Mouse (Mus musculus) thymus, adult 18-20 months (tissue): ENCODE measurements around the gene Ap1g1.
A peak's percentile ranks its signal among the peaks of the same experiment; 100 is the strongest.

Experiments
- DNase-seq, 2 experiments: peaks; one replicate each; pipeline ENCODE4 v3.0.0; 2022; ENCODE audit warnings: mixed read lengths in 2 of 2

Ap1g1 gene

GRCm38 (mm10) chr8:109790938-109791337, 12.6 kb downstream of the Ap1g1 start:
- no peak for DNase-seq

DNA sequence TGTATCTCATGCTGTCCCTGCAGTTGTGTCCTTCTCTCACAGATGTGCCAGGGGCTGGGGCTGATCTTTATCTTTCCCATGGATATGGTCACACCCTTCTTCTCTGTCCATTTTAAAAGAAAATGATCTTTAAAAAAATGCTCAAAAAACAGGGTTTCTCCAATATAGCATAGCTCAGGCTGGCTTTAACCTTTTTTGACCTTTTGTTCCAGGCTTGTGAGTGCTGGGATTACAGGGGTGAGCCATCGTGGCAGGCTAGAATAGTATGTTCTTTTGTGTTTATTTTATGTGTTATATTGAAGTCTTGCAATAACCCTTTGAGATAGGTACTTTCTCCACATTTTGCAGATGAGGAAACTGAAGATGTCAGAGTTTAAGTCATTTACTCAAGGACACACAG, 16.8 kb downstream of the Ap1g1 start:
- DNase-seq = no peak

GRCm38 (mm10) chr8:109798721-109799120, 20.4 kb downstream of the Ap1g1 start:
- DNase-seq = no peak

GRCm38 (mm10) chr8:109799245-109799644, 20.9 kb downstream of the Ap1g1 start:
- no peak for DNase-seq

- DNase-seq = no peak
Measured at GRCm38 (mm10) chr8:109800325-109800724, 22.0 kb downstream of the Ap1g1 start.

GRCm38 (mm10) chr8:109803211-109803610, 24.9 kb downstream of the Ap1g1 start:
- no peak for DNase-seq

GRCm38 (mm10) chr8:109803801-109804200, 25.4 kb downstream of the Ap1g1 start:
- DNase-seq = no peak

GRCm38 (mm10) chr8:109806522-109806921, 28.2 kb downstream of the Ap1g1 start:
- DNase-seq = no peak

DNA sequence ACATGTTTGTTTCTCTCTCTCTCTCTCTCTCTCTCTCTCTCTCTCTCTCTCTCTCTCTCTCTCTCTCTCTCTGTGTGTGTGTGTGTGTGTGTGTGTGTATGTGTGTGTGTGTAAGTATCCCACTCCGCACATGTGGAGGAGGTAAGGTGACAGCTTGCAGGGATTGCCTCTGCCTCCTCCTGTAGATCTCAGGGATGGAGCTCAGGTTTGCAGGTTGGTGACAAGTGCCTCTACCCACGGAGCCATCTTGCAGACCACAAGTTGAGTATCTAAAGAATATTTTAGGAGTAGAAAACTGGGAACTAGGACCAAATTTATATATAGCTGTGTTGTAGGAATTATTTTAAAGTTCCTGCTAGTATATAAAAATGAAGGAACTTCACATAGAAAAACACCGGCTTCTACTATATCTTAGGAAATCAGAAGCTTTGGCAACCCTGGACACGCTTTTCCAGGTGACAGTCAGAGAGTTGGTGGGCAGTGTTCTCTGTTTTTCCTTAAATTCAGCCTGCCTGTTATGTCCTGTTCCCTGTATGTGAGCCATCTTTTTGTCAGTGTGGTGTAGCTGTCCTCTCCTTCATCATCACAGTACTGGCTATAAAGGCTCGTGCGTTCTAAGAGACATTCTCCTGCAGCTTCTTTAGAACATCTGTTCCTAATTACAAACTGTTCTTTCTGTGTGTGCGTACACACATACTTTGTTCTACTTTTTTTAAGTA, 29.2 kb downstream of the Ap1g1 start:
- no peak for DNase-seq

- DNase-seq = no peak
Measured at GRCm38 (mm10) chr8:109808120-109808447, 29.7 kb downstream of the Ap1g1 start.

- DNase-seq = no peak
Measured at GRCm38 (mm10) chr8:109810434-109810833, 32.1 kb downstream of the Ap1g1 start.

GRCm38 (mm10) chr8:109815268-109815667, 36.9 kb downstream of the Ap1g1 start:
- no peak for DNase-seq

GRCm38 (mm10) chr8:109817933-109818332, 39.6 kb downstream of the Ap1g1 start:
- no peak for DNase-seq

DNA sequence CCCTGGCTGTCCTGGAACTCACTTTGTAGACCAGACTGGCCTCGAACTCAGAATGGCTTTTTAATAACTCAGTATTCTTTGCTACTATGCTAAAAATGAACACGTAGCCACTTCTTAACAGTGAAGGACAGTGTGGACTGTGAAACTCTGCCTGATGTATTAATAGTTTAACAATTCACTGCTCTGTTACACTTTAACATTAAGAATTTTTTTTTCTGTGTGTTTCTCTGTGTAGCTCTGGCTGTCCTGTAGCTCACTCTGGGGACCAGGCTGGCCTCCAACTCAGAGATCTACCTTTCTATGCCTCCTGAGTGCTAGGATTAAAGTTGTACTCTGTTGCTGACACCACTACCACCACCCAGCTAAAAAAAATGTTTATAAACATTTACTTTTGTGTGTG, 45.2 kb downstream of the Ap1g1 start:
- DNase-seq = no peak

DNA sequence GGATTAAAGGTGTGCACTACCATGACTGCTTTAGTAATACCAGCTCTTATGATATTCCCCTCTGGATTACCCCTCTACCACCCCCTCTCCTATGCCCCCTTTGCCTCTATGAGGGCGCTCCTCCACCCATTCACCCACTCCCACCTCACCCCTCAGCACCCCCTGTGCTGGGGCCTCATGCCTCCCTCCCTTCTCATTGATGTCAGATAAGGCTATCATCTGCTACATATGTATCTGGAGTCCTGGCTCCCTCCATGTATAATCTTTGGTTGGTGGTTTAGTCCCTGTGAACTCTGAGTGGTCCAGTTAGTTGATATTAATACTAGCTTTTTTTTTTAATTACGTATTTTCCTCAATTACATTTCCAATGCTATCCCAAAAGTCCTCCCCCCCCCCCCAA, 61.5 kb downstream of the Ap1g1 start:
- no peak for DNase-seq

DNA sequence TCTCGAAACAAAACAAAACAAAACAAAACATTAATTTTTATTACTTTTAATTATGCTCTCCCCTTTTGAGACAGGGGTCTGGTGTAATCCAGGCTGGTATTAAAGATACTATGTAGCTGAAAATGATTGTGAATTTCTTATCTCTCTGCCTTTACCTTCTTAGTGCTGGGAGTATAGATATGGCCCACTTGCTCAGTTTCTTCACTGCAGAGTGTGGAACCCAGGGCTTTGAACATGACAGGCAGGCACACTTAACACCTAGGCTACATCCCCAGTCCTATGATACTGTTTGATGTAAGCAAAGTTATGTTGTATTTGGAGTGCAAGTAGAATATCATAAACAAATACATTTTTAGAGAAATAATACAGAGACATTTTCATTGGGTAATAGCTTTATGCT, 64.1 kb downstream of the Ap1g1 start:
- no peak for DNase-seq

DNA sequence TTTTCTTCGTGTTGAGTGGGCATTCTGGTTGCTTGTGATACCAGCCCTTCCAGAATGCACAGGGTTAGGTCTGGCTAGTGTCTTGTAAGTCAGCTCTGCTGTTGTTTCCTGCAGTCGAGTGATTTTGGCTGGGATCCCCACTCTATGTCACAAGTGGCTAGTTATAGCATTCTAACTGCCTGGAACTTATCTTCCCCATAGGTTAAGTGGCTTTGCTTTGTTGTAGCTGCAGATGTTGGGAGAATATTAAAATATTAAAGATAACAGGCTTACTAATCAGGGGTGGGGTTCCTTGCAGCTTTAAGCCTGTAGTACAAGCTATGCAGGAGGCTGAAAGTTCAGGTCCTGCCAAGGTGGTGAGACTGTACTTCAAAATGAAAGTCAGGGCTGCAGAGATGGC, 69.5 kb downstream of the Ap1g1 start:
- DNase-seq = no peak

- DNase-seq = no peak
Measured at GRCm38 (mm10) chr8:109848981-109849380, 70.6 kb downstream of the Ap1g1 start.

DNA sequence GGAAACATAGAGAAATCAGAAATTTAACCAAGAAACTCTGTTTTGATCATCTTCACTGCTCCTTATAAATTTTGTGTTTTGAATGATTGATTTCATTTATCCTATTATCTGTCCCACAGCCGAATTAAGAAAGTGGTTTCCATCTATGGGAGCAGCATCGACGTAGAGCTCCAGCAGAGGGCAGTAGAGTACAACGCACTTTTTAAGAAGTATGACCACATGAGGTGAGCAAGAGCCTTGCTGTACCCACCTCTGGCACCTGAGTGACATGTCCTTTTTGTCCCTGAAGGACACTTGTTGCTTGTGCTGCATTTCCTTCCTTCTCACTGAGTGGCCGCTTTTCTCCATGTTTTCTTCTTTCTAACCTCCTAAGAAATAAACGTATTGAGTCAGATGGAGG, 75.1 kb downstream of the Ap1g1 start:
- DNase-seq = peak; percentile 6 to 27

- DNase-seq = no peak
Measured at GRCm38 (mm10) chr8:109854522-109854921, 76.2 kb downstream of the Ap1g1 start.

DNA sequence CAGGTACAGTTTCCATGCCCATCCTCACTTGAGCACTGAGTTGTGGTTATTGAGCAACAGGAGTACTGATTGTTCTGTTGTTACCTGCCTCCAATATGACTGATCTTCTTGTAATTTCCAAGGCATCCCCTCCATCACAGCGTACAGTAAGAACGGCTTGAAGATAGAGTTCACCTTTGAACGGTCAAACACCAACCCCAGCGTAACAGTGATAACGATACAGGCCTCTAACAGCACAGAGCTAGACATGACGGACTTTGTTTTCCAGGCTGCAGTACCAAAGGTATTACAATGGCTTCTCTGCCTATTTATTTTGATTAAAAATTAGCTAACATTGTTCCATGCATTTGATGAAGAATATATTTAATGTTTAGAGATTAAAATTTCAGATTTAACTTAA, 77.1 kb downstream of the Ap1g1 start:
- DNase-seq = no peak

GRCm38 (mm10) chr8:109863398-109863797, 85.0 kb downstream of the Ap1g1 start:
- DNase-seq = peak in 1 of 2 experiments; percentile 15

- no peak for DNase-seq
Measured at GRCm38 (mm10) chr8:109864798-109865197, 86.4 kb downstream of the Ap1g1 start.

- DNase-seq = no peak
Measured at GRCm38 (mm10) chr8:109865536-109865935, 87.2 kb downstream of the Ap1g1 start.

DNA sequence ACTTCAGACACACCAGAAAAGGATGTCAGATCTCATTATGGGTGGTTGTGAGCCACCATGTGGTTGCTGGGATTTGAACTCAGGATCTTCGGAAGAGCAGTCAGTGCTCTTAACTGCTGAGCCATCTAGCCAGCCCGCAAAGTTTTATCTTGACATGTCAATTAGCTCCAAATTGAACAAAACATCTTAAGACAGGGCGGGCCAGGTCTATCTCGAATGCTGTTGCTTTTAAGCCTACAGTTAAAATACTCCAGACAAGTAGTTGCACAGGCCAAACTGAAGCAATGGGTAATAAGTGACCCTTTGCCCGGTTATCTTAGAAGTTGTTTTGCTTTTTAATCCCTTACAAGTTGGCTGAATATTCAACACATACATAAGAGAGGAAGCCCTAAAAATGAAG, 88.3 kb downstream of the Ap1g1 start:
- no peak for DNase-seq
